Mouse (Mus musculus) MEL (cell line): Measurements from ENCODE around the gene Tmem170b.

Experiments
- EP300 ChIP-seq, 2 experiments: IDR thresholded peaks; 2 replicates each; pipeline ENCODE4 v1.6.1; 2011; ENCODE audit warnings: improper control_type of control experiment in 2 of 2, low read length in 2 of 2, low read depth in 1 of 2, mild to moderate bottlenecking in 1 of 2
- POLR2A ChIP-seq, 2 experiments: IDR thresholded peaks; 2 replicates each; pipeline ENCODE4 v1.6.1; 2011 to 2012; ENCODE audit warnings: low read length in 2 of 2, mild to moderate bottlenecking in 2 of 2, control low read depth in 1 of 2, improper control_type of control experiment in 1 of 2, low read depth in 1 of 2, moderate library complexity in 1 of 2; ENCODE audit not compliant: control insufficient read depth in 1 of 2, insufficient read depth in 1 of 2, poor library complexity in 1 of 2

DNA sequence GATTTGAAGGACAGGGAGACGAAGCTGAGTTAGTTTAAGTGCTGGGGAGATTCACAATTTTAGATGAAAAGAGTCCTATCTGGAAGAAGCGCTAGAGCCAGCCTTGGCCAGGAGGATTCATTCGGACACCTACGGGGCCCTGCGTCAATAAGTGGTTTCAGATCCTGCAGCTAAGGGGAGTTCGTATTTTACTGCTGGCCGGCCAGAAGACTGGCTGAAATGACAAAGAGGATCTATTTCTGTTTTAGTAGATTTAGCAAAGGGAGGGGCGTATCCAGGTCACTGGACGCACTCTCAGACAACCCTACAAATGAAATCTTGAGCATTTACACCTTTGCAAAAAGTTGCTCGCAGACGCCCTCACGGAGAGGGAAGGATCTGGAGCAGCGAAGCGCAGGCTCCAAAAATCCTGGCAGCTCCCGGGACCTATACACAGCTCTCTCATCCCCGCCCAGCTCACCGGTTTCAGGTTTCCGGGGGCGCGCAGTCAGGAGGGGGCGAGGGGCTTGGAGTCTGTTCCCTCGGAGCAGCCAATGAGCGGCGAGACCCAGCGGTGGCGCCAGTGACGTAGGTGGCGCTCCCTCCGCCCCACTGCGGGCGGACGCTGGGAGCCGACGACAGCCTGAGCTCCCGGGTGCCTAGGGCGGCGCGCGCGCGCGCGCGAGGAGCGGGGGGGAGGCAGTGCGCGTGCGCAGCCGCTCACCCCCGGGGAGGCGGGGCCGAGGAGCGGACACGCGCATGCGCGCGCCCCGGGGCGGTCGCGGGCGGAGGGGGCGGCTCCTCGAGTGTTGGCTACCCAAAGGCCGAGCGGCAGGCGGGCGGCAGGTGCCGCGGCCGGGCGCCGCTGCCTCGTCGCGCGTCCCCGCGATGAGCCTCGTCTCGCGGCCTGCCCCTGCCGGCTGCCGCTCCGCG, at the start of gene Tmem170b:
- TF ChIP-seq POLR2A (IDR thresholded peaks at IDR 0.05; ENCODE audit: control insufficient read depth in 1 of 2, insufficient read depth in 1 of 2, low read depth in 1 of 2, low read length in 2 of 2, poor library complexity in 1 of 2) (peak; percentile 40 to 66), EP300 (IDR thresholded peaks at IDR 0.05; ENCODE audit: low read depth in 1 of 2, low read length in 2 of 2) (no peak)
